9 mouse cellular contexts compared by ENCODE assay signal in genomic region chr5:24603431-24604010, GRCm38 (mm10). TPM values are rescaled to one million over a fixed set of nuclear protein-coding genes. Genes with fewer than 3 reads are reported as not detected.
DNase-seq lines count a peak whose midpoint lies in the region; ATAC-seq and TF ChIP-seq lines count a peak whose summit lies in the region.
"Had no signal": no experiment of that assay in that cellular context is flagged by ENCODE, and none has a peak within 500 bp of the region (broad histone marks: within the 10 kb centered on the region; RNA-seq: fewer than 3 reads in every experiment).

No protein-coding gene starts in this region.

- peak; percentile 95 for DNase-seq in heart, adult 11 months
- no peak for DNase-seq in heart, adult 8-10 months (ENCODE audit: low spot score)
- DNase-seq in forebrain, postnatal 0 days = no peak
- no peak for DNase-seq in liver, embryonic 13.5 days
- DNase-seq in left cerebral cortex, adult 11 months (ENCODE audit: low spot score) = no peak
- DNase-seq in thymus, postnatal 4 days = no peak
- no peak for DNase-seq in layer of hippocampus, adult 18-20 months (ENCODE audit: low spot score in 2 of 2)

- H3K27ac ChIP-seq in brown adipose tissue, adult 24 weeks (replicated peaks; ENCODE audit: low read depth, low read length) = peak overlapping the region; percentile 92
- H3K27ac ChIP-seq in forebrain, postnatal 0 days (ENCODE audit: low read depth, low read length) = peak overlapping the region; percentile 95
- H3K27ac ChIP-seq in liver, embryonic 13.5 days = no peak overlapping the region

- H3K4me3 ChIP-seq in brown adipose tissue, adult 24 weeks (ENCODE audit: insufficient read depth, low read depth, low read length) = peak overlapping the region; percentile 75; the same call in 1 of the 2 replicates
- H3K4me3 ChIP-seq in forebrain, postnatal 0 days (ENCODE audit: low read depth, low read length) = peak overlapping the region; percentile 49; the same call in 1 of the 2 replicates
- no peak overlapping the region for H3K4me3 ChIP-seq in liver, embryonic 13.5 days (replicated peaks)

- H3K9ac ChIP-seq in forebrain, postnatal 0 days = peak overlapping the region; percentile 68
- no peak overlapping the region for H3K9ac ChIP-seq in liver, embryonic 13.5 days

- no peaks in the 10 kb centered on the region for H3K27me3 ChIP-seq in forebrain, postnatal 0 days (ENCODE audit: insufficient read depth, low read length)
- peaks cover 100% of the 10 kb centered on the region for H3K27me3 ChIP-seq in liver, embryonic 13.5 days

- 64% methylated on average over 8 of the region's 8 CpGs for WGBS in forebrain, postnatal 0 days
- WGBS in liver, embryonic 13.5 days (ENCODE audit: insufficient replicate concordance) = 51% methylated on average over 8 of the region's 8 CpGs

- no peak for TF ChIP-seq CTCF in forebrain, postnatal 0 days (IDR thresholded peaks at IDR 0.05; ENCODE audit: low read depth)

- H3K4me2 ChIP-seq in forebrain, postnatal 0 days (ENCODE audit: low read depth) = peak overlapping the region; percentile 98
- 0 out of 2 replicates have a peak overlapping the region, but pooled peaks have one; percentile 63 for H3K4me2 ChIP-seq in liver, embryonic 13.5 days

- no peak for ATAC-seq in forebrain, postnatal 0 days
- ATAC-seq in liver, embryonic 13.5 days (ENCODE audit: low read depth) = no peak

- peaks cover 13% of the 10 kb centered on the region for H3K4me1 ChIP-seq in brown adipose tissue, adult 24 weeks (ENCODE audit: control insufficient read depth, insufficient read depth, insufficient read length, low read length)
- peaks cover 41% of the 10 kb centered on the region for H3K4me1 ChIP-seq in forebrain, postnatal 0 days (ENCODE audit: insufficient read depth)
- H3K4me1 ChIP-seq in liver, embryonic 13.5 days (replicated peaks) = peaks cover 44% of the 10 kb centered on the region

- no peaks in the 10 kb centered on the region for H3K36me3 ChIP-seq in forebrain, postnatal 0 days (ENCODE audit: insufficient read depth)
- H3K36me3 ChIP-seq in liver, embryonic 13.5 days = no peaks in the 10 kb centered on the region

- no peaks in the 10 kb centered on the region for H3K9me3 ChIP-seq in forebrain, postnatal 0 days (ENCODE audit: low read length)
- H3K9me3 ChIP-seq in liver, embryonic 13.5 days (replicated peaks) = no peaks in the 10 kb centered on the region

RNA-seq across cellular contexts. Expression of gene Chpf2, which starts 17.0 kb away (rescaled TPM):
- 1 to 10 TPM; 7.4 to 9.5 (median 7.7) TPM for total RNA-seq in heart, adult 8-10 months (2022)
- polyA plus RNA-seq in brown adipose tissue, adult 24 weeks (2012; ENCODE audit: insufficient read depth, insufficient read length, missing spikeins) = 5.8 and 10.2 TPM in 2 replicates
- total RNA-seq in forebrain, postnatal 0 days (2014; rRNA removed) = 25.0 and 33.5 TPM in 2 replicates
- 18.7 and 21.3 TPM in 2 replicates for polyA plus RNA-seq in forebrain, postnatal 0 days (2015; fragmentation: Nextera tagmentation; extraction: Ambion mirVana)
- polyA plus RNA-seq in liver, embryonic 13.5 days (2015; fragmentation: Nextera tagmentation; extraction: Ambion mirVana) = 11.8 and 12.7 TPM in 2 replicates
- 10 to 100 TPM; 60.8 to 64.9 TPM for total RNA-seq in layer of hippocampus, adult 18-20 months (2021)

RNA-seq across cellular contexts. Expression of gene Smarcd3, which starts 20.7 kb away (rescaled TPM):
- 10 to 100 TPM; 56.8 to 62.6 (median 60.6) TPM for total RNA-seq in heart, adult 8-10 months (2022)
- 15.3 and 16.7 TPM in 2 replicates for polyA plus RNA-seq in brown adipose tissue, adult 24 weeks (2012; ENCODE audit: insufficient read depth, insufficient read length, missing spikeins)
- total RNA-seq in forebrain, postnatal 0 days (2014; rRNA removed) = 265 and 272 TPM in 2 replicates
- 162 and 168 TPM in 2 replicates for polyA plus RNA-seq in forebrain, postnatal 0 days (2015; fragmentation: Nextera tagmentation; extraction: Ambion mirVana)
- 1.9 and 2.2 TPM in 2 replicates for polyA plus RNA-seq in liver, embryonic 13.5 days (2015; fragmentation: Nextera tagmentation; extraction: Ambion mirVana)
- total RNA-seq in layer of hippocampus, adult 18-20 months (2021) = 10 to 100 TPM; 87.4 to 93.2 TPM

RNA-seq across cellular contexts. Expression of gene Abcf2, which starts 26.3 kb away (rescaled TPM):
- total RNA-seq in heart, adult 8-10 months (2022) = 10 to 100 TPM; 53.6 to 60.6 (median 56.2) TPM
- polyA plus RNA-seq in brown adipose tissue, adult 24 weeks (2012; ENCODE audit: insufficient read depth, insufficient read length, missing spikeins) = 27.8 and 32.1 TPM in 2 replicates
- 59.8 and 66.2 TPM in 2 replicates for total RNA-seq in forebrain, postnatal 0 days (2014; rRNA removed)
- polyA plus RNA-seq in forebrain, postnatal 0 days (2015; fragmentation: Nextera tagmentation; extraction: Ambion mirVana) = 73.7 and 80.8 TPM in 2 replicates
- 72.6 and 81.6 TPM in 2 replicates for polyA plus RNA-seq in liver, embryonic 13.5 days (2015; fragmentation: Nextera tagmentation; extraction: Ambion mirVana)
- total RNA-seq in layer of hippocampus, adult 18-20 months (2021) = 10 to 100 TPM; 82.5 to 83.6 TPM

RNA-seq across cellular contexts. Expression of gene 4931409K22Rik, which starts 46.9 kb away (rescaled TPM):
- total RNA-seq in heart, adult 8-10 months (2022) = not detected
- not detected in 2 replicates for polyA plus RNA-seq in brown adipose tissue, adult 24 weeks (2012; ENCODE audit: insufficient read depth, insufficient read length, missing spikeins)
- total RNA-seq in forebrain, postnatal 0 days (2014; rRNA removed) = not detected in 2 replicates
- polyA plus RNA-seq in forebrain, postnatal 0 days (2015; fragmentation: Nextera tagmentation; extraction: Ambion mirVana) = 0.11 TPM in 1 of 2 replicates, not detected in the other
- not detected in 2 replicates for polyA plus RNA-seq in liver, embryonic 13.5 days (2015; fragmentation: Nextera tagmentation; extraction: Ambion mirVana)
- total RNA-seq in layer of hippocampus, adult 18-20 months (2021) = not detected
- total RNA-seq: left cerebral cortex, adult 18-20 months had no signal
